Mouse (Mus musculus) ovary, postnatal 10 days (tissue): Measurements from ENCODE around the gene Mrpl17.
A peak's percentile ranks its signal among the peaks of the same experiment; 100 is the strongest.

Source experiments
- DNase-seq: peaks from one replicate; pipeline ENCODE4 v3.0.0; 2022; ENCODE audit warnings: low spot score

The Mrpl17 gene

GRCm38 (mm10) chr7:105786506-105787284 lies 24.2 kb downstream of the Mrpl17 start:
- no peak for DNase-seq

- DNase-seq: no peak
These were observed 26.3 kb downstream of the Mrpl17 start for GRCm38 (mm10) chr7:105784556-105784955.

GRCm38 (mm10) chr7:105783861-105784260 lies 27.0 kb downstream of the Mrpl17 start:
- DNase-seq: no peak

- DNase-seq: no peak
These were observed 32.2 kb downstream of the Mrpl17 start for GRCm38 (mm10) chr7:105778553-105779265.

- peak; percentile 54 for DNase-seq
These were observed 32.9 kb downstream of the Mrpl17 start for GRCm38 (mm10) chr7:105777797-105778552.

GRCm38 (mm10) chr7:105777316-105777715 lies 33.6 kb downstream of the Mrpl17 start:
- no peak for DNase-seq

- DNase-seq: no peak
These were observed 34.9 kb downstream of the Mrpl17 start for GRCm38 (mm10) chr7:105776026-105776425.

- DNase-seq: no peak
These were observed 36.2 kb downstream of the Mrpl17 start for GRCm38 (mm10) chr7:105774661-105775060.

- no peak for DNase-seq
These were observed 37.9 kb downstream of the Mrpl17 start for GRCm38 (mm10) chr7:105773041-105773440.

DNA sequence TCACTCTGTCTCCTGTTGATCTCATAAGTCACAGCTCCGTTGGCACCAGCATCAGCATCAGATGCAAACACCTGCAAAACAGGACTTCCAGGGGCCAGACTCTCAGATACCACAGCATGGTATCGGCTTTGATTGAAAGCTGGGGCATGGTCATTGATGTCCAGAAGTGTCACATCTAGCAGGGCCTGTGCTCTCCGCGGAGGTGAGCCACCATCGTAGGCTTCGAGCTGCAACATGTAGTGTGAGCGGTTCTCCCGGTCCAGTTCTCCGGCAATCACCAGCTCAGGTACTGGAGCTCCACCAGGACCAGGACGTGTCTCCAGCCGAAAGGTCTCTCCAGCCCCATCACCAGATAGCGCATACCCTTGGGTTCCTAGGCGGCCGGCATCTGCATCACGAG lies 38.6 kb downstream of the Mrpl17 start:
- no peak for DNase-seq

GRCm38 (mm10) chr7:105769959-105770358 lies 40.9 kb downstream of the Mrpl17 start:
- DNase-seq: no peak

DNA sequence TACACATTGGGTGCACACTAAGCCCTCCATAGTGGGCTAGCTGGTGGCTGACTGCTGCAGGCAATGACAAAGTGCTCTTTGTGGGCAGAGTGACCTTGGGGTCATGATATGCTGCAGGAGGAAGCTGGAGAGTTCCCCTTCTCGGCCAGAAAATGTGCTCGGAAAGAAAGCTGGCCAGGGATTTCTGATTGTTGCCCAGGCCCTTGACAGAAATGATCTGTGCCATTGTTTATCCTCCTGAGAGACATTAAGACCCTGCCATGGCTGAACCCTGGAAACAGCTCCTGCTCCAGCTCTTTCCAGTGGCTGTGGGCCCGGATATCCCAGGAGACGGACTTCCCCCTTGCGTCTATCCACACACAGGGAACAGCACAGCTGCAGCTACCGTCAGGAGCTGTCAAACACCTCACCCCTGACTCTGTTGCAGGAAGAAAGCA lies 43.2 kb downstream of the Mrpl17 start:
- no peak for DNase-seq

- no peak for DNase-seq
These were observed 46.6 kb downstream of the Mrpl17 start for GRCm38 (mm10) chr7:105764331-105764730.

DNA sequence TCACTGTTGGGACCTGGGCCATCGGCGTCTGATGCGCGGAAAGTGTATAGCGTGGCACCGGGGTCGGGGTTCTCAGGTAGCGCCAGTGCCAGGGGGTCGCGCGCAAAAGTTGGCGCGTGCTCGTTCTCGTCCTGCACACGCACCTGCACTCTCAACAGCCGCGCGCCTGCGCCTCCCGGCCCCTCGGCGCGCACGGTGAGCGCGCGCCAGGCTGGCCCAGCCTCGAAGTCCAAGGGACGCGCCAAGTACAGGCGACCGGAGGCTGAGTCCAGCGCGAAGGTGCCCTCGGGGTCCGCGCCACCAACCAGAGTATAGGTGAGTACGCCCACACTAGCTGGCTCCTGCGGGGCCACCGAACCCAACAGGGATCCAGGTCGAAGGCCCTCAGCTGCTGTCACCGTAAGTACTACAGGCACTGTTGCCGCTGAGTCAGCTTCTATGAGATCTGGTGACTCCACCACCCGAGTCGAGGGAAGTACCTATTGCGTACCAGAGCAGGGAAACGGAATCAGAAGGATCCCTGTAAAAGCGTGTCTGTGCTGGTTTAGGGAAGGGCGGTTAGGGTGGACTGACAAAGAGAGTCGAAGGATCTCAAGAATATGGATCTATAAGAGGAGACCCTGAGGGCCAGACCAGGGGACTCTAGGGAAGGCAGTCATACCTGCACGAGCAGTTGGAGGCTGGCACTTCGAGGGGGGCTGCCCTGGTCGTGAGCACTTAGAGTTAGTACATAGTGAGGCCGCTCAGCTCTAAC lies 48.2 kb downstream of the Mrpl17 start:
- DNase-seq: no peak

- DNase-seq: no peak
These were observed 49.0 kb downstream of the Mrpl17 start for GRCm38 (mm10) chr7:105761813-105762484.

GRCm38 (mm10) chr7:105753281-105753680 lies 57.6 kb downstream of the Mrpl17 start:
- DNase-seq: no peak
